Mouse (Mus musculus) kidney, embryonic 15.5 days (tissue): ENCODE data around the gene 9930111J21Rik1. TPM values are rescaled to one million over a fixed set of nuclear protein-coding genes. Genes with fewer than 3 reads are reported as not detected.
"Not testable (repeated sequence)": the region's sequence is repeated elsewhere in the genome, so short reads cannot be mapped to it uniquely, and the experiment has no call there.

Experiments
- ATAC-seq: fragments of 200-750 bp; cut with Nextera tagmentation; replicated peaks from 2 replicates; pipeline ENCODE4 v1.8.0; 2017; ENCODE audit warnings: moderate TSS enrichment; ENCODE audit not compliant: low FRiP score
- H3K27ac ChIP-seq: fragments of 300-500 bp; sonication (generic); 2 replicates; pipeline ENCODE4 v1.5.1; 2015; ENCODE audit warnings: mild to moderate bottlenecking, inconsistent platforms
- H3K27me3 ChIP-seq: fragments of 300-500 bp; sonication (generic); 2 replicates; pipeline ENCODE4 v1.6.1; 2015; ENCODE audit warnings: inconsistent platforms
- H3K36me3 ChIP-seq: fragments of 300-500 bp; sonication (generic); 2 replicates; pipeline ENCODE4 v1.6.1; 2015; ENCODE audit warnings: inconsistent platforms
- H3K4me1 ChIP-seq: fragments of 300-500 bp; sonication (generic); 2 replicates; pipeline ENCODE4 v1.6.1; 2015; ENCODE audit warnings: inconsistent platforms
- H3K4me2 ChIP-seq: fragments of 300-500 bp; sonication (generic); 2 replicates; pipeline ENCODE4 v1.6.1; 2015; ENCODE audit warnings: moderate library complexity, mild to moderate bottlenecking, inconsistent platforms
- H3K4me3 ChIP-seq: fragments of 300-500 bp; sonication (generic); replicated peaks from 2 replicates; pipeline ENCODE4 v1.5.1; 2015; ENCODE audit warnings: mild to moderate bottlenecking, inconsistent platforms
- H3K9ac ChIP-seq: fragments of 300-500 bp; sonication (generic); 2 replicates; pipeline ENCODE4 v1.6.1; 2015; ENCODE audit warnings: mild to moderate bottlenecking, inconsistent platforms
- H3K9me3 ChIP-seq: fragments of 300-500 bp; sonication (generic); replicated peaks from 2 replicates; pipeline ENCODE4 v1.6.1; 2016; ENCODE audit warnings: inconsistent platforms
- WGBS: fragments of 180-500 bp; shearing (Covaris S2); methylation state at CpG from one replicate; pipeline ENCODE4 v1.1.7; 2015; ENCODE audit warnings: mixed read lengths; 5-methylcytosine and 5-hydroxymethylcytosine counted together
- polyA plus RNA-seq: library from polyadenylated mRNA; unstranded; fragments of >200 nt; fragmentation: Nextera tagmentation; extraction: Ambion mirVana; gene quantifications from 2 replicates; pipeline ENCODE4 v1.2.1, GENCODE M21; 2015

The 9930111J21Rik1 gene
- polyA plus RNA-seq: 0.46 and 0.53 TPM in 2 replicates

DNA sequence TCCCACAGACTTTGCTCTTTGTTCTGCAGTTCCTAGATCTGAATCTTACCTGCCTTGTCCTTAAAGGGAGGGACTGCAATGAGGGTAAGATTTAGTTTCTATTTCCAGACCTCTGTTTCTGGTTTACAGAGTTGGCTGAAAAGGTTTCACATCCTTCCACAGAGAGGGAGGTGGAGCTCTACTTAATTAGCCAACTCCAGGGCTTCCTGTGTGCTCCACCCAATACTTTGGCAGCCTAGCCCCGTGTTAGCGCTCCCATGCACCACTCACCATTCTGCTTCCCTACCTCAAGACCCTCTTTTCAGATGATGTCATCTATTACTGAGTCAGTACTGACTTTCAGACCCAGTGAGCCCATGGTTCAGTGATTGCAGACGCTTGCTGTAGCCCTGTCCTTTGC, at the start of gene 9930111J21Rik1:
TSS of gene 9930111J21Rik1 (minus strand) at position 148 of the 400 bp plus-strand sequence.
- H3K4me1 ChIP-seq, H3K4me3 ChIP-seq, H3K27me3 ChIP-seq, H3K36me3 ChIP-seq, H3K4me2 ChIP-seq, H3K9me3 ChIP-seq, H3K27ac ChIP-seq, H3K9ac ChIP-seq, ATAC-seq: not testable (repeated sequence)
- WGBS: no CpG with 5 or more reads among the region's 3 CpGs

DNA sequence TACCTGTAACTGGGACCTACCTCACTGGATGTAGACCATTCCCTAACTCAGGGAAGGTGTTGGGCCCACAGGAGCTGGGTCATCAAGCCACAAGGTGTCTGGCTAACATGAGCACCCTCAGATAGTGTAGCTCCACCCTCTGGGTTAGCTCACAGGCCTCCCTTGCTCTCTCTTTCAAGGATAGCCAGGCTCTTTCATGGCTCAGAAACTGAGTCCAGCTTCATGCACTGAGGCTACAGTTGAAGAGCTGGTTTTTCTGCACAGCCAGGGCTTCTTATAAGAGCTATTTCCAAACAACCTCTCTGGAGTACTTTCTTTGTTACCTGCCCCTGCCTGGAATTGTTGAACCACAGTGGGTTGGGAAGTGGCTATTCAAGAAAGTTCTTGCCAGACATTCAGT, 32.9 kb upstream of the 9930111J21Rik1 start:
- not testable (repeated sequence) for H3K9ac ChIP-seq, H3K9me3 ChIP-seq, H3K4me3 ChIP-seq, H3K4me2 ChIP-seq, H3K4me1 ChIP-seq, H3K27ac ChIP-seq, H3K27me3 ChIP-seq, H3K36me3 ChIP-seq, ATAC-seq

DNA sequence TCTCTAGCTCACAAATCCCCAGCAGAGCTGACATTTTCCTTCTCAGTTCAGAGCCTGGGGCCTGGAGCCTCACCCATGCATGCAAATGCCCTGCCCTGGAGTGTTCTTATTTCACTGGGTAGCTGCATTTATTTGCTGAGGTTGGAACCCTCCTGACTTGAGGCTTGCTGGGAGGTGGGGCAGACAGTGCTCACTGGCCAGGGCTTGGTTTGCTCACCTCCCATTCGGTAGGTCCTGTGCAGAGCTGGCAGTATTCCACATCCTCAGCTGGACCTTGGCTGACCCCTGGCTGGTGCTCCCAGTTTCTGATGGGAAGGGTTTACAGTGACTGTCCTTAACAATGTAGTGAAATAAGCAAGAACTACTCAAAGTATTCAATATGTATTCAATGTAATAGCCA, 27.6 kb upstream of the 9930111J21Rik1 start:
- H3K36me3 ChIP-seq, H3K4me3 ChIP-seq, H3K27ac ChIP-seq, H3K4me2 ChIP-seq, H3K9ac ChIP-seq, H3K27me3 ChIP-seq, ATAC-seq, H3K9me3 ChIP-seq, H3K4me1 ChIP-seq: not testable (repeated sequence)
- 29% methylated on average over 1 of the region's 1 CpGs for WGBS

DNA sequence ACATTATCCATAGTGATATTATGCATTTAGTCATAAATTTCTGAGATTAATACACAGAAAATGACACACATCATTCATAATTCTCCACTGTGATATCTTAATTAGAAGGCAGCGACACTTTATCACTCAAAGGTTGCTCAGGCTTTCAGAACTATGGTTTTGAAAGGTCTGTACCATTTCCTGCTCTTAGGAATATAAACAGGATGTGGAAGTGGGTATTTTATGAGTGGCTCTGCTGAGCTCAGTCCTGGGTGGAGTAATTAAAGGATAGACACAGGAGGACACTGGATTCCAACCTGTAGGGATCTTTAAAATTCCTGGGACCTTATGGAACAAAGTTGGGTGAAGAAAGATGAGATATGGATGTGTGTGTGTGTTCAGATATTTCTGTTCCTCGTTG, 27.1 kb upstream of the 9930111J21Rik1 start:
- H3K4me3 ChIP-seq, H3K9me3 ChIP-seq, H3K9ac ChIP-seq, H3K27ac ChIP-seq, H3K27me3 ChIP-seq, H3K36me3 ChIP-seq, H3K4me1 ChIP-seq, ATAC-seq, H3K4me2 ChIP-seq: not testable (repeated sequence)
- WGBS: 60% methylated on average over 2 of the region's 2 CpGs

DNA sequence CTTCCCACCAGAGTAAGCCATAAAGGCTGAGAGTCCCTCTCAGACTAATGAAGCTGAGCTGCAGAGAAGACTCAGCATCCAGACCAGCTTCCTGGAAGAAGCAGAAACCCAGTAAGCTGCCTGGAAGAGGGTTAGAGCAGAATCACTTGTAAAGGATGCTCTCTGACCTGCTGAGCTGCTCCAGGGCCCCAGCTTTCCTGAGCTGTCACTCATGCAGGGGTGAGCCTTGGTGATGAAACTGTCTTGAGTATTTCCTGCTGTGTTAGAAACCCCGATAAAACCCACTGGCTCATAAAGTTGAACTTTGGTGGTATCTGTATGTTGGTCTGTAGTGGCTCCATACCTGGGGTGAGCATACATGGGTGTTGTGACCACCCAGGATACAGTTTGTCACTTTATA, 21.2 kb upstream of the 9930111J21Rik1 start:
- H3K4me2 ChIP-seq, ATAC-seq, H3K4me1 ChIP-seq, H3K4me3 ChIP-seq, H3K27me3 ChIP-seq, H3K27ac ChIP-seq, H3K36me3 ChIP-seq, H3K9me3 ChIP-seq, H3K9ac ChIP-seq: not testable (repeated sequence)
- 50% methylated on average over 1 of the region's 1 CpGs for WGBS

DNA sequence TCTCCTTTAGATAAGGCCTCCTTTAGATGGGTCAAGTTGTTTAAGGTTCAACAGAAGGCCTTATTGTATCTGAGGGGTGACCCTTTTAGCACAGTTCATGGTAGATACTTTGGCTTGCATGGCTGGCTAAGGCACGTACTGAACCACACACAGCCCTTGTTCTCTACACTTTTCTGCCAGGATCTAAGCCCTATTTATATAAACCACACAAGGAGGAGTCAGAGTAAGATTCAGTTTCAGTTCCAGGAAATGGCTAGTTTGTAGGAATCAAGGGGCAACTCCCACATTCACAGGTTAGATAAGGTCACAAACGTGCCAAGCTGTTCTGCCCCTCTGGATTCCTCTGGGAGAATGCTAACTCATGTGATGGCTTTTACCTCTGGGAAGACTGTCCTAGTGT, 14.8 kb upstream of the 9930111J21Rik1 start, which contains the start of gene Tgtp1:
TSS of gene Tgtp1 (minus strand) at position 155 of the 400 bp plus-strand sequence.
- peak within 1 kb of the TSS; percentile 63; the same call in 1 of the 2 replicates for H3K27ac ChIP-seq
- H3K9me3 ChIP-seq, H3K27me3 ChIP-seq, H3K4me3 ChIP-seq, H3K36me3 ChIP-seq, H3K9ac ChIP-seq, H3K4me2 ChIP-seq: not testable (repeated sequence)
- peak; percentile 89 for ATAC-seq
- WGBS: 16% methylated on average over 2 of the region's 2 CpGs
- H3K4me1 ChIP-seq: peaks cover 15% of the 10 kb centered on the region; the same call in 1 of the 2 replicates

DNA sequence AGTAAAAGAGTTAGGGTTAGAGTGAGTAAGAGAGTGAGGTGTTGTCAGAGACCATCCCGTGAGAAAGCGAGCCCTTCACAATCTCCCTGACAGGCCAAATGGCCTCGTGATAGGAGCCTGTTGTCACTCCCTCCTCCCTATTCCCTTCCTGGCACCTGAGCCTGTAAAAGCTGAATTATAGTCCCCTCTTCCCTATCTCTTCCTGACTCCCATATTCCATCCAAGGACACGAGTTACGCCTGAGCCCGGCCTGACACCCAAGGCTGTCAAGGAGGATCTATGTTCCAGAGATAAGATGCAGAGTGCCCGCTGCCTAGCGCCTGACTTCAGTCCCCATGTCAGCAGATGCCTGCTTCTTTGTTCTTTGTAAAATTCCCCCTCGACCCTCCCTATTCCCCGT, 14.1 kb upstream of the 9930111J21Rik1 start:
- not testable (repeated sequence) for H3K9ac ChIP-seq, H3K9me3 ChIP-seq, H3K4me3 ChIP-seq, H3K27me3 ChIP-seq, H3K36me3 ChIP-seq, ATAC-seq, H3K4me2 ChIP-seq, H3K27ac ChIP-seq
- peaks cover 15% of the 10 kb centered on the region; the same call in 1 of the 2 replicates for H3K4me1 ChIP-seq
- WGBS: 19% methylated on average over 10 of the region's 10 CpGs

DNA sequence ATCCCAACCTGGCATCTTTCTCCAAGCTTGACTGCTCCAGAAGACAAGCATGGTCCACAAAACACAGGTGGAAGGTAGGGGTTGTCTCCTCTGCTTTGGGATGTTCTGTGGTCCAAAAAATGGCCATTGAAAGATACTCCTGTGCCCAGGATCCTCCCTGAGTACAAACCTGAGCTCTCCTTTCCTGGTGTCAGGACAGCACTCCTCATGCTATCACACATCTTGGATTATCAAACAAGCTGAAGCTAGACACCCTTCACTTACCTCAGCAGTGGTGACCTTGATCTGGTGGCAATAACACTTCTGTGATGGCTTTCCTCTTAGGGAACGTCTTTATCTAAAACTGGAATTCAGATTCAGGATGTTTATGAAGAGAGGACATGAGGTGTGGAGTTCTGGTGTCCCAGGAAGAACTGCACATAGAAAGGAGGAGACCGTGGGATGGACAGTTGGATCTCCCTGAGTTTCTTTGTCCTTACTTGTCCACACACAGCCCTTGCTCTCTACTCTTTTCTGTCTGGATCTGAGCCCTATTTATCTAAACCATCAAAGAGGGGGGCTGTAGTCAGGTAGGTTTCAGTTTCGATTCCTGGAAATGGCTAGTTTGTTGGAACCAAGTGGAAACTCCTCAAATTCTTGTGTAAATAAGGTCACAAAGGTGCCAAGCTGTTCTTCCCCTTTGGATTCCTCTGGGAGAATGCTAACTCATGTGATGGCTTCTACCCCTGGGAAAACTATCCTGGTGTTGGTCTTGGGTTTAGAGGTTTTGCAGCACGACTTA, 12.7 kb upstream of the 9930111J21Rik1 start, which contains the start of gene Gm12185:
TSS of gene Gm12185 (minus strand) at position 487 of the 781 bp plus-strand sequence.
- H3K4me1 ChIP-seq: peaks cover 15% of the 10 kb centered on the region; the same call in 1 of the 2 replicates
- H3K4me2 ChIP-seq, H3K36me3 ChIP-seq, H3K27ac ChIP-seq, H3K9ac ChIP-seq, H3K27me3 ChIP-seq, H3K4me3 ChIP-seq, H3K9me3 ChIP-seq, ATAC-seq: not testable (repeated sequence)
- 46% methylated on average over 4 of the region's 4 CpGs for WGBS

DNA sequence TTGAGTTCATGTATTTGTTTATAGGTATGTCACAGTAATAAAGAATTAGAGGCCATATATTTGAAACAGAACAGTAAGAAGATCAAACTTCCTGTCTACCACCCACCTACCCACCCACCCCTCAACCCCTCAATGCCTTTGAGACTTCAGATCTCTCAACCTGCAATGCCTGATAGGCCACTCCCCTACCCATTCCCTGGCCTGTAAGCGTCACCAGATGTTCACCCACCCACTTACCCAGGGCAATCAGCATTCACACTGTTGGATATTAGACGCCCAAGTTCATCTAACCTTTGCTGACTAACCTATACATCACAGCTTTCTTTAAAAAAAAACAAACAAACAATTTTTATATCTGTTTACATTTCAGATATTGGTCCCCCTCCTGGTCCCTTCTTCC, 10.8 kb upstream of the 9930111J21Rik1 start:
- 61% methylated on average over 2 of the region's 2 CpGs for WGBS
- H3K9me3 ChIP-seq, H3K27ac ChIP-seq, H3K4me2 ChIP-seq, H3K4me3 ChIP-seq, H3K36me3 ChIP-seq, ATAC-seq, H3K27me3 ChIP-seq, H3K9ac ChIP-seq: not testable (repeated sequence)
- H3K4me1 ChIP-seq: peaks cover 15% of the 10 kb centered on the region; the same call in 1 of the 2 replicates

DNA sequence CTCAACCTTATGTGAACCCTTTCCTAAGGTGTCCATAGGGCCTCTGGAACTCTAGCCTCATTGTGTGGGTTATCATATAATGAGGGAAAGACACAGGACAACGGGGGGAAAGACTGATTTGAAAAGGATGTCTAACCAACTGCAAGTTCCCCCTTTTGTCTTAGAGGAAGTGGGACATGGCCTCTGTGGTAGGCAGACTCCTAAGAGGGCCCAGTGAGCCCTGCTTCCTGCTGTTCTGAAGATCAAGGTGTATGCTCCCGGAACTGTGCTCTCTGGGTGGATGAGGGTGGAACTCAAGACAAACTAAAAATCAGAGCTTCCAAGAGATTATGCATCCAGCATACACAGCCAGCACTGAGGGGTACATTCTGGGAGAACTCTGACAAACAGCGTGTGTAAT, 9.0 kb upstream of the 9930111J21Rik1 start:
- H3K4me2 ChIP-seq, H3K27ac ChIP-seq, H3K27me3 ChIP-seq, H3K36me3 ChIP-seq, H3K9me3 ChIP-seq, H3K4me3 ChIP-seq, H3K9ac ChIP-seq, H3K4me1 ChIP-seq, ATAC-seq: not testable (repeated sequence)
- 76% methylated on average over 2 of the region's 3 CpGs for WGBS

DNA sequence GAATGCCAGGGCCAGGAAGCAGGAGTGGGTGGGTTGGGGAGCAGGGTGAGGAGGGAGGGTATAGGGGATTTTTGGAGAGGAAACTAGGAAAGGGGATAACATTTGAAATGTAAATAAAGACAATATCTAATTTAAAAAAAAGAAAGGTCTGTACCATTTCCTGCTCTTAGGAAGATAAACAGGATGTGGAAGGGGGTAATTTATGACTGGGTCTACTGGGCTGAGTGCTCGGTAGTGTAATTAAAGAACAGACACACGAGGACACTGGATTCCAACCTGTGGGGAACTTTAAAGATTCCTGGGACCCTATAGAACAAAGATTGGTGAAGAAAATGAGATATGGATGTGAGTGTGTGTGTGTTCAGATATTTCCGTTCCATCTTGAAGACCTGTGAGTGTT, 3.6 kb upstream of the 9930111J21Rik1 start:
- no CpG with 5 or more reads among the region's 3 CpGs for WGBS
- H3K4me2 ChIP-seq, H3K4me3 ChIP-seq, H3K9me3 ChIP-seq, ATAC-seq, H3K36me3 ChIP-seq, H3K4me1 ChIP-seq, H3K27ac ChIP-seq, H3K9ac ChIP-seq, H3K27me3 ChIP-seq: not testable (repeated sequence)

DNA sequence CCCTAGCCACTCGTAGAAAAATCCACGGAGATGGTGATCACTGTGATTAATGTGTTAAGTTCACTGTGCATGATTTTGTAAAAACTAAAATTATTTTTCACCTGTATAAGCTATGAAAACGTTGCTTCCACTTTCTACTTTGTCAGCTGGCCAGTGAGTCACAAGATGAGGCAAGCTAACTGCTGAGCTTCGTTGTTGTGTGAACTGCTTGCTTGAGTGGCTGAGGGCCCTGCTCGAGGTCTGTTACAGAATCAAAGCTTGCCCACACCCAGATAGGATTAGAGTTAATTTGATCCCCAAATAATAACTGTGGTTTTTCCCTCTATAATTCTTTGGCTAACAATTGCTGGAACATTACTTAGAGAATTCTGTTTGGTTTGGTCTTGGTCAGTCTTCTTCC, 854 bp upstream of the 9930111J21Rik1 start:
- WGBS: no CpG with 5 or more reads among the region's 5 CpGs

More for the DNA sequence above, 854 bp upstream of the 9930111J21Rik1 start:
- H3K4me1 ChIP-seq, H3K27ac ChIP-seq, H3K9ac ChIP-seq, H3K4me2 ChIP-seq, ATAC-seq, H3K4me3 ChIP-seq, H3K27me3 ChIP-seq, H3K36me3 ChIP-seq, H3K9me3 ChIP-seq: not testable (repeated sequence)
